Mouse (Mus musculus) CH12.LX (cell line): ENCODE measurements around the gene Rogdi. TPM values are rescaled to one million over a fixed set of nuclear protein-coding genes. Genes with fewer than 3 reads are reported as not detected.

Experiments used
- DNase-seq: peaks from one replicate; pipeline ENCODE4 v3.0.0-alpha.2; 2013; ENCODE audit errors: extremely low read depth
- H3K27ac ChIP-seq: 2 replicates; pipeline ENCODE4 v1.5.1; 2012; ENCODE audit warnings: low read depth, mild to moderate bottlenecking, control low read depth, moderate library complexity; ENCODE audit not compliant: insufficient read depth
- H3K27me3 ChIP-seq: replicated peaks from 2 replicates; pipeline ENCODE3; 2012; ENCODE audit warnings: inconsistent platforms
- H3K36me3 ChIP-seq, 2 experiments: replicated peaks in 1 of 2; 2 replicates each; pipeline versions ENCODE3 to v1.6.1; 2012; ENCODE audit warnings: inconsistent platforms in 1 of 2, low read length in 1 of 2, mild to moderate bottlenecking in 1 of 2, mixed read lengths in 1 of 2, moderate library complexity in 1 of 2; ENCODE audit not compliant: control insufficient read depth in 1 of 2, insufficient read depth in 1 of 2
- H3K4me1 ChIP-seq, 2 experiments: 2 replicates each; pipeline ENCODE4 v1.6.1; 2012; ENCODE audit warnings: inconsistent platforms in 1 of 2, moderate library complexity in 1 of 2; ENCODE audit not compliant: insufficient read depth in 2 of 2, control insufficient read depth in 1 of 2
- H3K4me2 ChIP-seq: 2 replicates; pipeline ENCODE4 v1.6.1; 2012; ENCODE audit warnings: low read depth, mild to moderate bottlenecking, control low read depth; ENCODE audit not compliant: poor library complexity, insufficient read depth, severe bottlenecking
- H3K4me3 ChIP-seq, 3 experiments: fragments of 150-350 bp in 1 of 3; sonication (generic) in 1 of 3; replicated peaks in 1 of 3; 2 replicates each; pipeline versions ENCODE3 to v1.5.1; 2011 to 2012; ENCODE audit warnings: low read depth in 2 of 3, low read length in 2 of 3, mild to moderate bottlenecking in 2 of 3, moderate library complexity in 2 of 3, control low read depth in 1 of 3, improper control_type of control experiment in 1 of 3, inconsistent platforms in 1 of 3, mixed read lengths in 1 of 3; ENCODE audit not compliant: poor library complexity in 1 of 3
- H3K79me2 ChIP-seq: replicated peaks from 2 replicates; pipeline ENCODE4 v1.6.1; 2012; ENCODE audit warnings: mild to moderate bottlenecking, moderate library complexity; ENCODE audit not compliant: control insufficient read depth, poor library complexity, insufficient read depth, severe bottlenecking; ENCODE audit errors: extremely low read depth
- H3K9ac ChIP-seq: 2 replicates; pipeline ENCODE4 v1.6.1; 2012; ENCODE audit warnings: low read depth, mild to moderate bottlenecking, control low read depth, moderate library complexity; ENCODE audit not compliant: insufficient read depth
- H3K9me3 ChIP-seq: replicated peaks from 2 replicates; pipeline ENCODE3; 2012; ENCODE audit warnings: low read length, inconsistent platforms, mixed read lengths
- BHLHE40 ChIP-seq: IDR thresholded peaks from 2 replicates; pipeline ENCODE4 v1.6.1; 2011; ENCODE audit warnings: mild to moderate bottlenecking, low read depth, low read length, improper control_type of control experiment
- CHD1 ChIP-seq: IDR thresholded peaks from 2 replicates; pipeline ENCODE4 v1.6.1; 2012; ENCODE audit warnings: low read depth, low read length, improper control_type of control experiment, inconsistent platforms
- CHD2 ChIP-seq: IDR thresholded peaks from 2 replicates; pipeline ENCODE4 v1.6.1; 2011; ENCODE audit warnings: low read length, improper control_type of control experiment
- CTCF ChIP-seq, 2 experiments: IDR thresholded peaks in 1 of 2; conservative IDR thresholded peaks in 1 of 2; 2 replicates each; pipeline ENCODE4 v1.5.1; 2011 to 2012; ENCODE audit warnings: low read depth in 2 of 2, low read length in 2 of 2, improper control_type of control experiment in 1 of 2, inconsistent platforms in 1 of 2, mild to moderate bottlenecking in 1 of 2, moderate library complexity in 1 of 2
- E2F4 ChIP-seq: IDR thresholded peaks from 2 replicates; pipeline ENCODE4 v1.6.1; 2011; ENCODE audit warnings: low read depth, low read length, improper control_type of control experiment; ENCODE audit not compliant: insufficient replicate concordance
- ELF1 ChIP-seq: IDR thresholded peaks from 2 replicates; pipeline ENCODE4 v1.6.1; 2014; ENCODE audit warnings: low read depth, mild to moderate bottlenecking, inconsistent platforms, low read length, improper control_type of control experiment
- HCFC1 ChIP-seq: IDR thresholded peaks from 2 replicates; pipeline ENCODE4 v1.6.1; 2012; ENCODE audit warnings: low read depth, mild to moderate bottlenecking, inconsistent platforms, low read length, improper control_type of control experiment
- IRF4 ChIP-seq: IDR thresholded peaks from 2 replicates; pipeline ENCODE4 v1.6.1; 2014; ENCODE audit warnings: low read depth, mild to moderate bottlenecking, inconsistent platforms, low read length, improper control_type of control experiment
- JUN ChIP-seq: IDR thresholded peaks from 2 replicates; pipeline ENCODE4 v1.6.1; 2011; ENCODE audit warnings: low read depth, mild to moderate bottlenecking, low read length, improper control_type of control experiment, moderate library complexity; ENCODE audit not compliant: insufficient read depth
- KAT2A ChIP-seq: IDR thresholded peaks from 2 replicates; pipeline ENCODE4 v1.6.1; 2012; ENCODE audit warnings: low read length, improper control_type of control experiment, inconsistent platforms; ENCODE audit not compliant: insufficient replicate concordance
- MAX ChIP-seq: IDR thresholded peaks from 2 replicates; pipeline ENCODE4 v1.6.1; 2011; ENCODE audit warnings: low read length, improper control_type of control experiment
- MAZ ChIP-seq: IDR thresholded peaks from 2 replicates; pipeline ENCODE4 v1.6.1; 2012; ENCODE audit warnings: low read depth, mild to moderate bottlenecking, inconsistent platforms, low read length, improper control_type of control experiment, moderate library complexity
- MEF2A ChIP-seq: IDR thresholded peaks from 2 replicates; pipeline ENCODE4 v1.6.1; 2014; ENCODE audit warnings: low read depth, mild to moderate bottlenecking, inconsistent platforms, low read length, improper control_type of control experiment, borderline replicate concordance
- MXI1 ChIP-seq: IDR thresholded peaks from 2 replicates; pipeline ENCODE4 v1.6.1; 2011; ENCODE audit warnings: mild to moderate bottlenecking, low read depth, low read length, improper control_type of control experiment
- NELFE ChIP-seq: IDR thresholded peaks from 2 replicates; pipeline ENCODE4 v1.6.1; 2011; ENCODE audit warnings: low read depth, low read length, improper control_type of control experiment
- NRF1 ChIP-seq: IDR thresholded peaks from 2 replicates; pipeline ENCODE4 v1.6.1; 2014; ENCODE audit warnings: low read depth, mild to moderate bottlenecking, inconsistent platforms, low read length, improper control_type of control experiment, moderate library complexity
- PAX5 ChIP-seq: IDR thresholded peaks from 2 replicates; pipeline ENCODE4 v1.6.1; 2012; ENCODE audit warnings: low read length, inconsistent platforms, mixed read lengths
- POLR2A ChIP-seq: IDR thresholded peaks from 2 replicates; pipeline ENCODE4 v1.6.1; 2011; ENCODE audit warnings: low read depth, mild to moderate bottlenecking, improper control_type of control experiment, low read length
- POLR2AphosphoS2 ChIP-seq: IDR thresholded peaks from 2 replicates; pipeline ENCODE4 v1.6.1; 2011; ENCODE audit warnings: low read depth, low read length, improper control_type of control experiment
- SIN3A ChIP-seq: IDR thresholded peaks from 2 replicates; pipeline ENCODE4 v1.6.1; 2012; ENCODE audit warnings: low read length, improper control_type of control experiment, inconsistent platforms
- SMC3 ChIP-seq: IDR thresholded peaks from 2 replicates; pipeline ENCODE4 v1.6.1; 2011; ENCODE audit warnings: low read depth, low read length, improper control_type of control experiment
- TCF12 ChIP-seq: IDR thresholded peaks from 2 replicates; pipeline ENCODE4 v1.6.1; 2014; ENCODE audit warnings: low read depth, mild to moderate bottlenecking, inconsistent platforms, low read length, improper control_type of control experiment
- UBTF ChIP-seq: IDR thresholded peaks from 2 replicates; pipeline ENCODE4 v1.6.1; 2012; ENCODE audit warnings: low read depth, mild to moderate bottlenecking, inconsistent platforms, low read length, improper control_type of control experiment, moderate library complexity
- ZMIZ1 ChIP-seq: IDR thresholded peaks from 2 replicates; pipeline ENCODE4 v1.6.1; 2012; ENCODE audit warnings: low read depth, mild to moderate bottlenecking, inconsistent platforms, low read length, improper control_type of control experiment
- dilution Hi-C: fragments of 300-500 bp; cut with MboI; formaldehyde crosslinking; loops from 2 replicates; pipeline ENCODE4 v1.14.3; 2020; ENCODE audit warnings: low sequenced_read_pairs; ENCODE audit not compliant: extremely low pct_unique_long_range_greater_than_20kb, extremely low pct_ligation_motif_present
- in situ Hi-C: fragments of 300-500 bp; cut with MboI; formaldehyde crosslinking; loops from 3 replicates; pipeline ENCODE4 v1.14.3; 2019; ENCODE audit warnings: low sequenced_read_pairs, low pct_ligation_motif_present, low pct_unique_long_range_greater_than_20kb, mixed read lengths
- polyA plus RNA-seq: library from polyadenylated mRNA; unstranded; fragments of >175 nt; gene quantifications from 2 replicates; pipeline ENCODE4 v1.2.1, GENCODE M21; 2012; ENCODE audit warnings: low read depth; ENCODE audit not compliant: insufficient read length
- total RNA-seq, 2 experiments: library from RNA; depleted of rRNA; stranded (reverse); fragments of 300-350 nt in 1 of 2; fragments of >200 nt in 1 of 2; gene quantifications; 2 replicates each; pipeline ENCODE4 v1.2.3; 2012 to 2014

The Rogdi gene
- total and polyA plus RNA-seq, 3 experiments = 25.1 to 121 (median 33.4) TPM

DNA sequence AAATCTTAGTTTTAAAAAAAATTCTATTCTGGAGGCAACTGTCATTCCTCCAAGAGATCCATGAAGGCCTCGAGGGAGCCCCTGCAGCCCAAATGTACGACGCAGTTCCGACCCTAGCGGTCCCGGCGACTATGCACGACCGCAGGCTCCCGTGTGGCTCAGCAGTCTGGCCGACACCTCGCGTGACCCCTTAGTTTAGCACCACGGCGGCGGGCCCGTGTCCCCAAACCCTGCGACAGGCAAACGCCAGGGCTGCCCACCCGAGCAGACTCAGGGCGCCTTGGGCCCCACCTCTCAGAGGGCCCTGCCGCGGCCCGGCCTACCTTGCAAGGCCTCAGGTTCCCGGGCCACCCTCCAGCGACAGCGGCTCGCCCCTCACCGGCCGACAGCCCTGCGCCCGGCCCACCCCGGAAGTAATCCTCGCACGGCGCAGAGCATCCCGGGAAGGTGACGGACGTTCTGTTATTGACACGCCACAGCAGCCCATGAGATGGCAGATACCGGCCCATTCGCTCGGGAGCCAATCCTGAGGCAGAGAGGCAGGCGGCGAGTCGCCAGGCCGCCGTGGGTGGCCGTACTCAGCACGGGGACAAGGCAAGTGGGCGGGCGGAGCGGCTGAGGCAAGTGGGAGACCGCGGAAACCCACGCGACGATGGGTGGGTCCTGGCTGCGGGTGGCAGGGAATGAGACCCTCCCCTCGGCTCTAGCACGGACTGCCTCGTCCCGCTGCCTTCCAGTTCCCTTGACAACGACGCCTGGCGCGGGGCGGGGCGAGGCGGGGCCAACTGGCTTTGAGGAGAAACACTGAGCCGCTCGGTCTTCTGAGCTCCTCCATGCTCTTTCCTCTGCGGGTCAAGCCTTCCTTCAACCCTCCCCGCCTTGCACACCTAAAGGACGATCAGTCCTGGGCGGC, 49.3 kb downstream of the Rogdi start, which contains the start of gene Anks3:
TSS of gene Anks3 (minus strand) at position 409 of the 913 bp plus-strand sequence.
- Histone ChIP-seq H3K4me3 (peak within 1 kb of the TSS; percentile 75 to 90 (median 82)), H3K9me3 (no peaks in the 10 kb centered on the region), H3K79me2 (peaks cover 19% of the 10 kb centered on the region), H3K36me3 (peaks cover 7 to 27% of the 10 kb centered on the region in 2 experiments), H3K9ac (peak within 1 kb of the TSS; percentile 65), H3K4me1 (peaks cover 6 to 65% of the 10 kb centered on the region in 2 experiments), H3K27ac (peak within 1 kb of the TSS; percentile 10), H3K4me2 (peak within 1 kb of the TSS; percentile 88), H3K27me3 (no peaks in the 10 kb centered on the region)
- TF ChIP-seq CHD2 = peak; percentile 83
- TF ChIP-seq HCFC1 = peak; percentile 91
- peak; percentile 89 for TF ChIP-seq POLR2A
- no peak for TF ChIP-seq SMC3
- TF ChIP-seq MAX = peak; percentile 56; the same call in 1 of the 2 replicates
- TF ChIP-seq ZMIZ1 = 0 out of 2 replicates have a peak, but pooled peaks have one; percentile 19
- peak; percentile 92; the same call in 1 of the 2 replicates for TF ChIP-seq KAT2A
- peak; percentile 94 for TF ChIP-seq MXI1
- peak; percentile 52; the same call in 1 of the 2 replicates for TF ChIP-seq IRF4
- TF ChIP-seq NELFE = peak; percentile 73; the same call in 1 of the 2 replicates
- TF ChIP-seq POLR2AphosphoS2 = peak; percentile 75; the same call in 1 of the 2 replicates
- peak; percentile 97 for TF ChIP-seq SIN3A
- TF ChIP-seq TCF12 = peak; percentile 73
- TF ChIP-seq CTCF (conservative IDR thresholded peaks at IDR 0.05 in 1 of 2, IDR thresholded peaks at IDR 0.05 in 1 of 2; ENCODE audit: low read depth in 2 of 2, low read length in 2 of 2) = no peak
- no peak for TF ChIP-seq PAX5
- no peak for TF ChIP-seq JUN
- TF ChIP-seq BHLHE40 = peak; percentile 89
- TF ChIP-seq NRF1 = peak; percentile 57
- 0 out of 2 replicates have a peak, but pooled peaks have one; percentile 17 for TF ChIP-seq CHD1
- TF ChIP-seq MAZ = peak; percentile 41; the same call in 1 of the 2 replicates
- TF ChIP-seq E2F4 = no peak
- TF ChIP-seq ELF1 = peak; percentile 98
- peak; percentile 53; the same call in 1 of the 2 replicates for TF ChIP-seq MEF2A
- TF ChIP-seq UBTF = peak; percentile 72; the same call in 1 of the 2 replicates
- DNase-seq = peak; percentile 97
- dilution Hi-C loops (no loop called here), in situ Hi-C loops (no loop called here)
